Mouse (Mus musculus) cerebellum, adult 9-11 months (tissue): Measurements from ENCODE around the gene Tlcd2.
A peak's percentile ranks its signal among the peaks of the same experiment; 100 is the strongest.

Experiments used
- DNase-seq: peaks from one replicate; pipeline ENCODE4 v3.0.0; 2022

The Tlcd2 gene

GRCm38 (mm10) chr11:75467512-75468215, 6.1 kb downstream of the Tlcd2 start:
- peak; percentile 21 for DNase-seq

GRCm38 (mm10) chr11:75468410-75468809, 6.9 kb downstream of the Tlcd2 start:
- DNase-seq: no peak

GRCm38 (mm10) chr11:75469261-75469660, 7.7 kb downstream of the Tlcd2 start:
- DNase-seq: no peak

GRCm38 (mm10) chr11:75470675-75471074, 9.2 kb downstream of the Tlcd2 start:
- DNase-seq: no peak

- DNase-seq: no peak
Measured at GRCm38 (mm10) chr11:75472469-75473081, 11.1 kb downstream of the Tlcd2 start.

- DNase-seq: no peak
Measured at GRCm38 (mm10) chr11:75473376-75473775, 11.9 kb downstream of the Tlcd2 start.

GRCm38 (mm10) chr11:75486192-75486591, 24.7 kb downstream of the Tlcd2 start:
- no peak for DNase-seq

- DNase-seq: peak; percentile 97
Measured at GRCm38 (mm10) chr11:75486601-75487285, 25.2 kb downstream of the Tlcd2 start, which contains the start of gene Prpf8. TSS of gene Prpf8 (plus strand) at chr11:75486816.

GRCm38 (mm10) chr11:75487496-75487895, 26.0 kb downstream of the Tlcd2 start:
- DNase-seq: no peak

- no peak for DNase-seq
Measured at GRCm38 (mm10) chr11:75494296-75495049, 33.0 kb downstream of the Tlcd2 start.

GRCm38 (mm10) chr11:75498126-75498525, 36.6 kb downstream of the Tlcd2 start:
- no peak for DNase-seq

- peak; percentile 22 for DNase-seq
Measured at GRCm38 (mm10) chr11:75508162-75508561, 46.6 kb downstream of the Tlcd2 start.

GRCm38 (mm10) chr11:75508904-75509303, 47.4 kb downstream of the Tlcd2 start:
- peak; percentile 43 for DNase-seq

GRCm38 (mm10) chr11:75509741-75510626, 48.5 kb downstream of the Tlcd2 start, which contains the start of gene Rilp:
TSS of gene Rilp (plus strand) at chr11:75510094.
- DNase-seq: peak; percentile 70

- peak; percentile 93 for DNase-seq
Measured at GRCm38 (mm10) chr11:75510627-75510993, 49.1 kb downstream of the Tlcd2 start.

GRCm38 (mm10) chr11:75511213-75511612, 49.7 kb downstream of the Tlcd2 start:
- DNase-seq: peak; percentile 68

- no peak for DNase-seq
Measured at GRCm38 (mm10) chr11:75512301-75513018, 50.9 kb downstream of the Tlcd2 start.

GRCm38 (mm10) chr11:75513336-75513735, 51.8 kb downstream of the Tlcd2 start, which contains the start of gene Scarf1:
TSS of gene Scarf1 (plus strand) at chr11:75513540.
- peak; percentile 26 for DNase-seq

GRCm38 (mm10) chr11:75515186-75515585, 53.7 kb downstream of the Tlcd2 start:
- peak; percentile 32 for DNase-seq

GRCm38 (mm10) chr11:75519834-75520633, 58.5 kb downstream of the Tlcd2 start:
- DNase-seq: peak; percentile 16
